Mouse (Mus musculus): ENCODE results near the gene Ppp1r32.

- TF ChIP-seq USF1 (IDR thresholded peaks at IDR 0.05; ENCODE audit: low read depth) (no peak), MYOD1 (IDR thresholded peaks at IDR 0.05; ENCODE audit: control insufficient read depth, insufficient read length, low read depth) (no peak), MAX (IDR thresholded peaks at IDR 0.05) (no peak), CTCF (IDR thresholded peaks at IDR 0.05; ENCODE audit: control insufficient read depth, insufficient read depth, insufficient read length) (peak; percentile 82)
Measured at GRCm38 (mm10) chr19:10486264-10486738, 3.6 kb upstream of the Ppp1r32 start.
